Mouse (Mus musculus) forebrain, embryonic 11.5 days (tissue): Measurements from ENCODE around the gene Fbxo21. TPM values are rescaled to one million over a fixed set of nuclear protein-coding genes. Genes with fewer than 3 reads are reported as not detected.
A peak's percentile ranks its signal among the peaks of the same experiment; 100 is the strongest.

Experiments used
- ATAC-seq: fragments of 200-750 bp; cut with Nextera tagmentation; replicated peaks from 2 replicates; pipeline ENCODE4 v1.8.0; 2017; ENCODE audit warnings: moderate TSS enrichment; ENCODE audit not compliant: low FRiP score
- DNase-seq: peaks from one replicate; pipeline ENCODE4 v3.0.0-alpha.2; 2017; ENCODE audit warnings: low spot score
- H3K27ac ChIP-seq: fragments of 300-500 bp; sonication (generic); 2 replicates; pipeline ENCODE4 v1.5.1; 2014; ENCODE audit warnings: low read depth, low read length
- H3K27me3 ChIP-seq: fragments of 300-500 bp; sonication (generic); 2 replicates; pipeline ENCODE4 v1.6.1; 2014; ENCODE audit warnings: mild to moderate bottlenecking, low read length, mixed read lengths; ENCODE audit not compliant: control insufficient read depth, insufficient read depth
- H3K36me3 ChIP-seq: fragments of 300-500 bp; sonication (generic); 2 replicates; pipeline ENCODE4 v1.6.1; 2014; ENCODE audit warnings: mild to moderate bottlenecking, low read length, moderate library complexity, mixed read lengths; ENCODE audit not compliant: control insufficient read depth, insufficient read depth
- H3K4me1 ChIP-seq: fragments of 300-500 bp; sonication (generic); replicated peaks from 2 replicates; pipeline ENCODE4 v1.6.1; 2014; ENCODE audit warnings: low read length, mixed read lengths; ENCODE audit not compliant: control insufficient read depth, insufficient read depth
- H3K4me2 ChIP-seq: fragments of 300-500 bp; sonication (generic); 2 replicates; pipeline ENCODE4 v1.6.1; 2014; ENCODE audit warnings: low read depth, mild to moderate bottlenecking, low read length, moderate library complexity, mixed read lengths; ENCODE audit not compliant: severe bottlenecking
- H3K4me3 ChIP-seq: fragments of 300-500 bp; sonication (generic); 2 replicates; pipeline ENCODE4 v1.5.1; 2014; ENCODE audit warnings: low read depth, low read length
- H3K9ac ChIP-seq: fragments of 300-500 bp; sonication (generic); 2 replicates; pipeline ENCODE4 v1.6.1; 2014; ENCODE audit warnings: low read length
- H3K9me3 ChIP-seq: fragments of 300-500 bp; sonication (generic); 2 replicates; pipeline ENCODE4 v1.6.1; 2016; ENCODE audit warnings: low read length, mixed read lengths; ENCODE audit not compliant: control insufficient read depth
- WGBS: fragments of 180-500 bp; shearing (Covaris S2); extraction: QIAGEN DNeasy Blood & Tissue Kit; methylation state at CpG from one replicate; pipeline ENCODE4 v1.1.7; 2014; 5-methylcytosine and 5-hydroxymethylcytosine counted together
- polyA plus RNA-seq: library from polyadenylated mRNA; unstranded; fragments of >200 nt; fragmentation: Nextera tagmentation; extraction: Ambion mirVana; gene quantifications from 2 replicates; pipeline ENCODE4 v1.2.1, GENCODE M21; 2014

Gene Fbxo21
- polyA plus RNA-seq, 1 experiment from 2014 or later, result 122 TPM

DNA sequence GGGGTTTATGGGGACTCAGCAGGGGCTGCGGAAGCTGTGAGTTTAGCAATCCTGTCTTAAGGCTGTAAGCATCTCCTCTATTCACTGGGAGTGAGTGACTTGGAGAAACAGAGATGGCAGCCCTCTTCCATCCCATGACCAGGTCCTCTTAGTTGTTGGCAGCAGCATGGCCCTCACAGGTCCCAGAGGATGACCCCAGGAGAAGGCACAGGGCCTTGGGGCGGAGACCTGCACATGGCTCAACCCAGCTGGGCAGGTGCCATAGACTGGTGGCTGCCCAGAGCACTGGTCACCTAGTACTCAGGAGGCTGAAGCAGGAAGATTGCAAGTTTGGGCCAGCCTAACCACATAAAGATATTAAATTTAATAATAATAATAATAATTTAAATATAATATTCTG, 39.1 kb downstream of the Fbxo21 start:
- Histone ChIP-seq H3K27ac (no peak overlapping the region), H3K27me3 (no peaks in the 10 kb centered on the region), H3K9me3 (no peaks in the 10 kb centered on the region), H3K9ac (no peak overlapping the region), H3K36me3 (no peaks in the 10 kb centered on the region), H3K4me3 (no peak overlapping the region), H3K4me2 (no peak overlapping the region), H3K4me1 (no peaks in the 10 kb centered on the region; the same call in 1 of the 2 replicates)
- WGBS, result 86% methylated on average over 2 of the region's 2 CpGs
- ATAC-seq, result no peak
- DNase-seq, result no peak

GRCm38 (mm10) chr5:118017527-118017926, 41.0 kb downstream of the Fbxo21 start:
- Histone ChIP-seq H3K9ac (no peak overlapping the region), H3K36me3 (no peaks in the 10 kb centered on the region), H3K27ac (no peak overlapping the region), H3K27me3 (no peaks in the 10 kb centered on the region), H3K4me1 (no peaks in the 10 kb centered on the region; the same call in 1 of the 2 replicates), H3K9me3 (no peaks in the 10 kb centered on the region), H3K4me3 (no peak overlapping the region), H3K4me2 (no peak overlapping the region)
- ATAC-seq (no peak), DNase-seq (no peak)
- WGBS, result 76% methylated on average over 5 of the region's 5 CpGs

DNA sequence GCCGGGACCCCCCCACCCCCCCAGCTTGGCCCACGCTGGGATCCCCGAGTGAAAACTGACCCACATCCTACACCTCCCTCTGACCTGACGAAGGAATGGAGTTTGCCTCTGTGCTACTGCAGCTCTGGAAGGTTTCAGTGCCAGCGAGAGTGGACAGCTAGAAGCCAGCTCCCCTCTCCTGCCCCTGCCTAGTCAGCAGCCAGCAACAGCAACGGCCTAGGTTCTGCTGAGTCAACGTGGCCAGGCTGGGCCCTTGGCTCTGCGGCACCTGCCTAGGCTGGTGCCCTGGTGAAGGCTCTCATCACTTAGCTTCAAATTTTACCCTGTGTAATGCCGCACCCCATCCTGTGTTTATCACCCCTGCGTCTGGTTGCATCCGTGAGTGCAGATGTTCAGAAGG, 43.4 kb downstream of the Fbxo21 start:
- H3K4me2 ChIP-seq, result no peak overlapping the region
- H3K36me3 ChIP-seq, result no peaks in the 10 kb centered on the region
- DNase-seq (no peak), ATAC-seq (no peak)
- WGBS, result 69% methylated on average over 10 of the region's 11 CpGs
- H3K27ac ChIP-seq, result no peak overlapping the region
- no peak overlapping the region for H3K9ac ChIP-seq
- no peaks in the 10 kb centered on the region for H3K9me3 ChIP-seq
- H3K4me1 ChIP-seq, result no peaks in the 10 kb centered on the region; the same call in 1 of the 2 replicates
- H3K4me3 ChIP-seq, result no peak overlapping the region
- no peaks in the 10 kb centered on the region for H3K27me3 ChIP-seq

DNA sequence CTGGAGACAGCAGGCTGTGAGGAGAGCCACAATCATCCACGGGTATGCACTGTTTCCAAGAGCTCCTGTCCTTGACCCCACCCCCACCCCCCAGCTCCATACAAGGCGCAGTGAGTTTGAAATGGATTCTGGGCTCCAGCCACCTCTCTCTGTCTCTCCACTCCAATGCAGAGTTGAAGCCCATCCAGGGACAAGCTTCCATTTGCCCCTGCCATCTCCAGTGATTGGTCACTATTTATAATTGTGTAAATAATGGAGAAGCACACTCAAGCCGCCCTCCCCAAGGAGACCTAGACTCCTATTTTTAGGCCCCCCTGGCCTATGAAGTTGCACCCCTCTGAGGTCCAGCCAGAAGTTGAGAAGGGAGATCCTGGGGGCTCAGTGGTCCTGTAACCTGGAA, 46.5 kb downstream of the Fbxo21 start:
- Histone ChIP-seq H3K9me3 (no peaks in the 10 kb centered on the region), H3K36me3 (no peaks in the 10 kb centered on the region), H3K4me2 (no peak overlapping the region), H3K4me3 (no peak overlapping the region), H3K27ac (no peak overlapping the region), H3K4me1 (peaks cover 19% of the 10 kb centered on the region), H3K9ac (no peak overlapping the region), H3K27me3 (peaks cover 27% of the 10 kb centered on the region)
- ATAC-seq, result no peak
- no peak for DNase-seq
- WGBS, result 85% methylated on average over 3 of the region's 3 CpGs

DNA sequence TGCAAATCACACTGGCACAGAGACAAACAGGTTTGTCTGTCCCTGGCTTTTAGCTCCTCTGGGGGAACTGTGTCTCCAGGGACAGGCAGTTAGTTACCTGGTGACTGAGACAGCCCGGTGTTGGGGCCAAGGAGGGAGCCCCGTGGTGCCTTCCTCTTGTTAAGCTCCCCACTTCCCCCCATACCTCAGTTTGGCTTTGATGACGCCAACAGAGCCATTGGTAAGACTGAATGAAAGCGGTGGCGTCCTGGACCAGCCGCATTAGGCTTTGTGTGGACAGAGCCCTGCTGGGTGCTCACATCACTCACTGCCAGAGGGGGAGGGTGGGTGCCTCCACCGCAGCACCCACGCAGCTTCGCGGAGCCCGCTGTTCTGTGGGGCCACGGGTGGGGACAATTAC, 49.4 kb downstream of the Fbxo21 start:
- H3K27ac ChIP-seq, result no peak overlapping the region
- WGBS, result 5% methylated on average over 12 of the region's 12 CpGs
- no peak overlapping the region for H3K4me2 ChIP-seq
- no peaks in the 10 kb centered on the region for H3K9me3 ChIP-seq
- peaks cover 48% of the 10 kb centered on the region for H3K27me3 ChIP-seq
- H3K9ac ChIP-seq, result no peak overlapping the region
- peaks cover 28% of the 10 kb centered on the region for H3K4me1 ChIP-seq
- H3K36me3 ChIP-seq, result no peaks in the 10 kb centered on the region
- H3K4me3 ChIP-seq, result no peak overlapping the region
- no peak for ATAC-seq
- DNase-seq, result no peak

DNA sequence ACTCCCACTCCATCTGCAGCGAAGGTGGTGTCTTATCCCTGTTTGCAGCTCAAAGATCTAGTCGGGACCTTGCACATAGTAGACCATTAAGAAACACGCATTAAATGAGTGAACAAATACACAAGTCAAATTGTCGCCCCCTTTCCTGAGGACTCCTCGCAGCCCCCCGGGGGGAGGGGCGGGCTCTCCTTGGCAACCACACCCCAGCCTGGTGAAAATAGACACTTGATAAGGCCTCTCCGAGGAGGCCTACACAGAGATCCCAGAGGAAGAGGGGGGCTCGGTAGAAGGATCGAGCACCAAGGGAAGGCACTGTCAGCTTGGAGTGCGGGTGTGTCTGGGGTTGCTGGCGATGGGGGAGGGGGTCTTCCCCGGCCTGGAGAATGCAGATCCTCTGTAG, 49.8 kb downstream of the Fbxo21 start:
- H3K4me1 ChIP-seq, result peaks cover 28% of the 10 kb centered on the region
- H3K27me3 ChIP-seq, result peaks cover 48% of the 10 kb centered on the region
- no peak overlapping the region for H3K4me2 ChIP-seq
- H3K9ac ChIP-seq, result no peak overlapping the region
- no peak overlapping the region for H3K27ac ChIP-seq
- no peaks in the 10 kb centered on the region for H3K36me3 ChIP-seq
- no peaks in the 10 kb centered on the region for H3K9me3 ChIP-seq
- no peak overlapping the region for H3K4me3 ChIP-seq
- DNase-seq (no peak), ATAC-seq (no peak)
- WGBS, result 2% methylated on average over 13 of the region's 13 CpGs

GRCm38 (mm10) chr5:118027101-118027697, 50.7 kb downstream of the Fbxo21 start:
- ATAC-seq (0 out of 2 replicates have a peak, but pooled peaks have one; percentile 31), DNase-seq (no peak)
- Histone ChIP-seq H3K27me3 (peaks cover 48% of the 10 kb centered on the region), H3K4me3 (peak overlapping the region; percentile 62), H3K4me2 (peak overlapping the region; percentile 100), H3K4me1 (peaks cover 28% of the 10 kb centered on the region), H3K9me3 (no peaks in the 10 kb centered on the region), H3K9ac (peak overlapping the region; percentile 41; the same call in 1 of the 2 replicates), H3K36me3 (no peaks in the 10 kb centered on the region), H3K27ac (no peak overlapping the region)
- WGBS, result under 1% methylated on average over 37 of the region's 39 CpGs

DNA sequence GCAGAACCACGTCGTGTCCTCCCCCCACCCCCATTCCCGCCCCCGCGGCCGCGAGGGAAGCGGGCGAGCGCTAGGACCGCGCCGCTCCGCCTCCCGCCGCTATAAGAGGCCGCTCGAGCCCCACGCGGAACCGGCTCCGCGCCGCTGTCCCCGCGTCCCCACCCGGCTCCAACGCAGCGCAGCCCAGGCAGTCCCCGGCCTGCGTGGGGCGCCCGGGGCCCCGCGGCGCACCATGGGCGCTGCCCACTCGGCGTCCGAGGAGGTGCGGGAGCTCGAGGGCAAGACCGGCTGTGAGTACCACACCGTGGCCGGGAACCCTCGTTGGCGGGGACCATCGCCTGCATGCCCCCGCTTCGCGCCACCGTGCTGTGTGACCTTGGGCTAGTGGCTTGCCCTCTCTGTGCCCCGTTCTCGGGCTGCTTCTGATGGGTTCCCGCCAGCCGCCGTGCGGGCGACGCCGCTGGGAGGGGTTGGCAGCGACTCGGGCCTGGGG, 51.2 kb downstream of the Fbxo21 start, which contains the start of gene Tesc:
Tesc (plus strand) TSS at position 46 of the 493 bp plus-strand sequence.
- peak; percentile 68 for DNase-seq
- no peaks in the 10 kb centered on the region for H3K36me3 ChIP-seq
- H3K27ac ChIP-seq, result no peak within 1 kb of the TSS
- peak within 1 kb of the TSS; percentile 62 for H3K4me3 ChIP-seq
- H3K27me3 ChIP-seq, result peaks cover 48% of the 10 kb centered on the region
- H3K9ac ChIP-seq, result peak within 1 kb of the TSS; percentile 41
- H3K9me3 ChIP-seq, result no peaks in the 10 kb centered on the region
- peak; percentile 20; the same call in 1 of the 2 replicates for ATAC-seq
- peak within 1 kb of the TSS; percentile 100 for H3K4me2 ChIP-seq
- under 1% methylated on average over 55 of the region's 63 CpGs for WGBS
- H3K4me1 ChIP-seq, result peaks cover 28% of the 10 kb centered on the region
